Mouse (Mus musculus) stomach, embryonic 16.5 days (tissue): ENCODE measurements around the gene Aff3. TPM values are rescaled to one million over a fixed set of nuclear protein-coding genes. Genes with fewer than 3 reads are reported as not detected.
"Not testable (repeated sequence)": the region's sequence is repeated elsewhere in the genome, so short reads cannot be mapped to it uniquely, and the experiment has no call there.

Experiments
- ATAC-seq: fragments of 200-750 bp; cut with Nextera tagmentation; 2 replicates; pipeline ENCODE4 v1.8.0; 2017; ENCODE audit warnings: moderate number of reproducible peaks, moderate TSS enrichment; ENCODE audit not compliant: insufficient read depth, low FRiP score
- H3K27ac ChIP-seq: fragments of 300-500 bp; sonication (generic); 2 replicates; pipeline ENCODE4 v1.5.1; 2014; ENCODE audit warnings: low read length
- H3K27me3 ChIP-seq: fragments of 300-500 bp; sonication (generic); 2 replicates; pipeline ENCODE4 v1.6.1; 2014; ENCODE audit warnings: low read length, control low read depth, mixed read lengths; ENCODE audit not compliant: control insufficient read depth, insufficient read depth
- H3K36me3 ChIP-seq: fragments of 300-500 bp; sonication (generic); 2 replicates; pipeline ENCODE4 v1.6.1; 2014; ENCODE audit warnings: low read length; ENCODE audit not compliant: control insufficient read depth, insufficient read depth
- H3K4me1 ChIP-seq: fragments of 300-500 bp; sonication (generic); 2 replicates; pipeline ENCODE4 v1.6.1; 2014; ENCODE audit warnings: low read length, control low read depth, mixed read lengths; ENCODE audit not compliant: control insufficient read depth, insufficient read depth
- H3K4me2 ChIP-seq: fragments of 300-500 bp; sonication (generic); 2 replicates; pipeline ENCODE4 v1.6.1; 2014; ENCODE audit warnings: low read depth, low read length, mixed read lengths
- H3K4me3 ChIP-seq: fragments of 300-500 bp; sonication (generic); replicated peaks from 2 replicates; pipeline ENCODE4 v1.5.1; 2014; ENCODE audit warnings: mild to moderate bottlenecking, low read length
- H3K9ac ChIP-seq: fragments of 300-500 bp; sonication (generic); 2 replicates; pipeline ENCODE4 v1.6.1; 2014; ENCODE audit warnings: low read length
- H3K9me3 ChIP-seq: fragments of 300-500 bp; sonication (generic); replicated peaks from 2 replicates; pipeline ENCODE4 v1.6.1; 2016; ENCODE audit warnings: low read length, control low read depth; ENCODE audit not compliant: control insufficient read depth
- WGBS: fragments of 180-500 bp; shearing (Covaris S2); extraction: QIAGEN DNeasy Blood & Tissue Kit; methylation state at CpG from one replicate; pipeline ENCODE4 v1.1.7; 2014; 5-methylcytosine and 5-hydroxymethylcytosine counted together
- polyA plus RNA-seq: library from polyadenylated mRNA; unstranded; fragments of >200 nt; fragmentation: Nextera tagmentation; extraction: Ambion mirVana; gene quantifications from 2 replicates; pipeline ENCODE4 v1.2.1, GENCODE M21; 2015

Aff3 gene
- polyA plus RNA-seq, 1 experiment from 2014 or later, result 3.0 TPM

GRCm38 (mm10) chr1:38439751-38440470 is 224.8 kb downstream of the Aff3 start:
- no peaks in the 10 kb centered on the region for H3K27me3 ChIP-seq
- H3K4me3 ChIP-seq, result no peak overlapping the region
- H3K9me3 ChIP-seq, result no peaks in the 10 kb centered on the region
- peaks cover 36% of the 10 kb centered on the region for H3K4me1 ChIP-seq
- no peaks in the 10 kb centered on the region for H3K36me3 ChIP-seq
- H3K27ac ChIP-seq, result peak overlapping the region; percentile 49; the same call in 1 of the 2 replicates
- no peak overlapping the region for H3K9ac ChIP-seq
- ATAC-seq, result peak; percentile 56; the same call in 1 of the 2 replicates
- peak overlapping the region; percentile 4; the same call in 1 of the 2 replicates for H3K4me2 ChIP-seq
- WGBS, result 45% methylated on average over 4 of the region's 4 CpGs

DNA sequence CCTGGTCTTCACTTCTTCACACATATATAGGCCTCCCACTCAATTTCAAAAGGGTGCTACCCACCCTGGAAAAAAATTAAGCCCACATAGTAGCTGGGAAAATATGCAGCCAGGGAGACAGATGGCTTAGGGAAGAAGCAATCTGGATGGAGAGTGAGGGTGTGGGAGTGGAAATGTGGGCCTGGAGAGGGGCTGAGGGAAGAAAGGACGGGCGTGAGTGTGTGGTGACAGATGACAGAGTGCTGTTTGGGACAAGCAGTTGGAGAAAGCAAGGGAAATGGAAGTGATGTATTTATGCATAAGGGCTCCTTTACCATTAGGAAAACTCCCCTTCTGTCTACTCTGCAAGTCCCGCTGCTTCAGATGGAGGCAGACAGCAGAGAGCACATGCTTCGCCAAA is 226.3 kb downstream of the Aff3 start:
- no peak for ATAC-seq
- Histone ChIP-seq H3K9me3 (no peaks in the 10 kb centered on the region), H3K4me3 (no peak overlapping the region), H3K27me3 (no peaks in the 10 kb centered on the region), H3K9ac (no peak overlapping the region), H3K4me2 (no peak overlapping the region), H3K27ac (no peak overlapping the region; the same call in 1 of the 2 replicates), H3K36me3 (no peaks in the 10 kb centered on the region), H3K4me1 (peaks cover 36% of the 10 kb centered on the region)
- WGBS, result 29% methylated on average over 4 of the region's 4 CpGs

DNA sequence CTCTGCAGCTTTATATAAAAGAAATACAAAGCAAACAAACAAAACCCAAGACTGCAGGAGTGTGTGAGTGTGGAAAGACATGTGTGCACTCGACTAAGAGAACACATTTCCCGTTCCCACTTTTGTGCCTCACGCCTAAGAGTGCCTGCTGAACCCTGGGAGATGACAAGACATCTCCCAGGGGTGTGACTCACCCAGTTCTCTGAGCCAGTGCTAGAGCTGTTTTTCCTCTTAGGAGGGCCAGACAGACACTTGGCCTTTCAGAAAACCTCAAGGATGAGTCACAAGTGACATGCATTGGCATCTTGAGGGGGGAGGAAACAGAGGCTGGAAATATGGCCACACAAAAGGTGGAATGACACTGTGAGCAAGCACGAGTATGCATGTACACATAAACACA is 227.1 kb downstream of the Aff3 start:
- H3K27ac ChIP-seq, result no peak overlapping the region
- peaks cover 33% of the 10 kb centered on the region for H3K4me1 ChIP-seq
- H3K4me3 ChIP-seq, result no peak overlapping the region
- no peaks in the 10 kb centered on the region for H3K36me3 ChIP-seq
- no peak overlapping the region for H3K9ac ChIP-seq
- H3K4me2 ChIP-seq, result no peak overlapping the region
- 59% methylated on average over 4 of the region's 4 CpGs for WGBS
- ATAC-seq, result no peak
- no peaks in the 10 kb centered on the region for H3K9me3 ChIP-seq
- no peaks in the 10 kb centered on the region for H3K27me3 ChIP-seq

DNA sequence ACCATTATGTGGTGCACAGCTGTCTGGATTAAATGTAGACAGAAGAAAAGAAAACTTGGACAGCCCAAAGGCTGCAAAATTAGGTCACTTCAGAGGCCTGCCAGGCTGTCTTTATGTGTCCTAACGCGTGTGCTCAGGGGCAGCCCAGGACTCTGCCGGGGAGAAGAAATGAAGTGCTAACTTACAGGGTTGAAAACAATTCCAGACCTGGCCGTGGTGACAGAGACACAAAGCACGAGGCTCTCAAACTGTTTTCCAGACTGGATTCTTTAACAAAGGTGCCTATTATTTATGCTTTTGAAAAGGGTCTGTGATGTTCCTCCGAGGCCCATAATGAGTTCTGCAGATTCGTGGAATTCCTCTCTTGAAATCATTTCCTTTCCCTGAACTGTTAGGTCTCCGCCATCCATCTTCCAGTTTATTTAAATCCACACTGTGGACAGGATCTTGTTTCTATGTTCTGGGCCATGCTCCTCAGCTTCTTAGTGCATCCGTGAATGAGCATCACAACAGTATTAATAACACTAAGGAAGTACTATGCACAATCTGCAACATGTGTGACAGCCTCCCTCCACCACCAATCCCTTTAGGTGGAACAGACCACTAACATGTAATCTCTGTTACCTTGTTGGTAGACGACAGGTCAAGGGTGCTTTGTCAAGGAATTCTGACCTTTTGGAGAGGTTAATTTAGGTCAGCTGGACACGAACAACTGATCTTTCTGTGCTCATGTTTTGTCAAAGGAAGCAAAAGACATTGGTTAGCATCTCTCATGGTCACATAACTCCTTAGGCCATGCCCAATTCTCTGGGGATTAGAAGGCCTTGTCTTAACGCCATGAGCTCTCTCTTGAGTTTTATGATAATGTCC is 228.0 kb downstream of the Aff3 start:
- Histone ChIP-seq H3K36me3 (no peaks in the 10 kb centered on the region), H3K27me3 (no peaks in the 10 kb centered on the region), H3K4me3 (no peak overlapping the region), H3K9me3 (no peaks in the 10 kb centered on the region), H3K4me2 (no peak overlapping the region), H3K9ac (no peak overlapping the region), H3K4me1 (peaks cover 33% of the 10 kb centered on the region), H3K27ac (no peak overlapping the region; the same call in 1 of the 2 replicates)
- 41% methylated on average over 12 of the region's 12 CpGs for WGBS
- ATAC-seq, result no peak

GRCm38 (mm10) chr1:38430311-38430710 is 234.4 kb downstream of the Aff3 start:
- not testable (repeated sequence) for H3K4me3 ChIP-seq, H3K36me3 ChIP-seq, H3K4me2 ChIP-seq, H3K27me3 ChIP-seq, H3K4me1 ChIP-seq, H3K9ac ChIP-seq, ATAC-seq, H3K27ac ChIP-seq, H3K9me3 ChIP-seq
- 92% methylated on average over 12 of the region's 12 CpGs for WGBS

- ATAC-seq, result no peak; the same call in 1 of the 2 replicates
- Histone ChIP-seq H3K4me1 (peaks cover 3% of the 10 kb centered on the region; the same call in 1 of the 2 replicates), H3K36me3 (no peaks in the 10 kb centered on the region), H3K4me3 (no peak overlapping the region), H3K4me2 (no peak overlapping the region), H3K27me3 (no peaks in the 10 kb centered on the region), H3K27ac (no peak overlapping the region), H3K9me3 (no peaks in the 10 kb centered on the region), H3K9ac (no peak overlapping the region)
- whole genome bisulfite sequencing, result 58% methylated on average over 13 of the region's 13 CpGs
Measured at GRCm38 (mm10) chr1:38428708-38429683, 235.8 kb downstream of the Aff3 start.

DNA sequence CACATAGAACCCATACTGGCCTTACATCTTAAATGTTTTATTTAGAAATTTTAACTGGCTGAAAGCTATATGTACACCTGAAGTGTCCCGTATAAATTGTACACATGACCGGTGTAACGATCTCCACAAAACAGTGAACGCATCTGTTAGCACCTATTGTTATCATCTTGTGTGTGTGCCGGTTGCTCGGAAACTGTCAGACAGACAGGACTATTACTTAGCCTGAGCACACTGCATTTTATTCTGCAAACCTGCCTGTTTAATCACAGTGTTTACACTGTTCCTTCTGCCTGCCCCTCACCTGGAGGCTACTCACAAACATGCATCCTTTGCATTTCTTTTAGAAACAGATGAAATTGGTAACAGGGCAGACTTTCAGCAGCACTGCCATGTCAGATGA is 241.8 kb downstream of the Aff3 start:
- 72% methylated on average over 6 of the region's 6 CpGs for WGBS
- no peaks in the 10 kb centered on the region for H3K27me3 ChIP-seq
- no peaks in the 10 kb centered on the region for H3K36me3 ChIP-seq
- H3K4me3 ChIP-seq, result no peak overlapping the region
- peaks cover 3% of the 10 kb centered on the region; the same call in 1 of the 2 replicates for H3K4me1 ChIP-seq
- H3K9me3 ChIP-seq, result no peaks in the 10 kb centered on the region
- H3K9ac ChIP-seq, result no peak overlapping the region
- no peak for ATAC-seq
- H3K4me2 ChIP-seq, result no peak overlapping the region
- H3K27ac ChIP-seq, result no peak overlapping the region

- Histone ChIP-seq H3K27me3 (no peaks in the 10 kb centered on the region), H3K4me3 (no peak overlapping the region), H3K9ac (no peak overlapping the region), H3K36me3 (no peaks in the 10 kb centered on the region), H3K27ac (no peak overlapping the region), H3K9me3 (no peaks in the 10 kb centered on the region), H3K4me2 (no peak overlapping the region), H3K4me1 (no peaks in the 10 kb centered on the region)
- ATAC-seq, result no peak
- 79% methylated on average over 4 of the region's 4 CpGs for WGBS
Measured at GRCm38 (mm10) chr1:38419331-38419730, 245.4 kb downstream of the Aff3 start.
